Mouse (Mus musculus): ENCODE measurements at regions not wholly inside any gene's neighbourhood (a gene's known extent, or its start where the extent isn't known, plus 50 kb on each side); places are given as distances from the start of the nearest gene placed in this dataset.
A peak's percentile ranks its signal among the peaks of the same experiment; 100 is the strongest.

- Histone ChIP-seq H3K9ac (ENCODE audit: low read length) (no peak overlapping the region), H3K9me3 (ENCODE audit: control insufficient read depth, low read length) (no peaks in the 10 kb centered on the region), H3K4me1 (ENCODE audit: control insufficient read depth, insufficient read depth, low read length) (no peaks in the 10 kb centered on the region), H3K27me3 (ENCODE audit: control insufficient read depth, insufficient read depth, low read length) (no peaks in the 10 kb centered on the region), H3K4me2 (ENCODE audit: low read depth, severe bottlenecking) (no peak overlapping the region), H3K4me3 (ENCODE audit: low read depth, low read length) (no peak overlapping the region), H3K36me3 (ENCODE audit: control insufficient read depth, insufficient read depth, low read length) (no peaks in the 10 kb centered on the region), H3K27ac (replicated peaks; ENCODE audit: low read depth, low read length) (no peak overlapping the region)
- DNase-seq (ENCODE audit: low spot score), result no peak
- WGBS, result 17% methylated on average over 5 of the region's 5 CpGs
- peak; percentile 76; the same call in 1 of the 2 replicates for ATAC-seq (ENCODE audit: insufficient number of reproducible peaks, low FRiP score, low TSS enrichment, low read depth)
These were observed 183.8 kb upstream of the Sstr1 start for GRCm38 (mm10) chr12:58027796-58028195.

- Histone ChIP-seq H3K4me3 (ENCODE audit: low read depth, low read length) (no peak overlapping the region), H3K27ac (replicated peaks; ENCODE audit: low read depth, low read length) (no peak overlapping the region), H3K9ac (ENCODE audit: low read length) (no peak overlapping the region), H3K4me2 (ENCODE audit: low read depth, severe bottlenecking) (no peak overlapping the region), H3K36me3 (ENCODE audit: control insufficient read depth, insufficient read depth, low read length) (no peaks in the 10 kb centered on the region), H3K9me3 (ENCODE audit: control insufficient read depth, low read length) (no peaks in the 10 kb centered on the region), H3K4me1 (ENCODE audit: control insufficient read depth, insufficient read depth, low read length) (no peaks in the 10 kb centered on the region), H3K27me3 (ENCODE audit: control insufficient read depth, insufficient read depth, low read length) (no peaks in the 10 kb centered on the region)
- no peak for ATAC-seq (ENCODE audit: insufficient number of reproducible peaks, low FRiP score, low TSS enrichment, low read depth)
- WGBS, result 65% methylated on average over 8 of the region's 8 CpGs
- DNase-seq (ENCODE audit: low spot score), result no peak
These were observed 155.2 kb upstream of the Sstr1 start for GRCm38 (mm10) chr12:58056368-58056860.

GRCm38 (mm10) chr12:58067318-58068223 lies 144.0 kb upstream of the Sstr1 start:
- Histone ChIP-seq H3K4me3 (ENCODE audit: low read depth, low read length) (no peak overlapping the region), H3K27me3 (ENCODE audit: control insufficient read depth, insufficient read depth, low read length) (no peaks in the 10 kb centered on the region), H3K4me2 (ENCODE audit: low read depth, severe bottlenecking) (no peak overlapping the region), H3K9ac (ENCODE audit: low read length) (no peak overlapping the region), H3K9me3 (ENCODE audit: control insufficient read depth, low read length) (no peaks in the 10 kb centered on the region), H3K27ac (replicated peaks; ENCODE audit: low read depth, low read length) (no peak overlapping the region; the same call in 1 of the 2 replicates), H3K36me3 (ENCODE audit: control insufficient read depth, insufficient read depth, low read length) (no peaks in the 10 kb centered on the region), H3K4me1 (ENCODE audit: control insufficient read depth, insufficient read depth, low read length) (peaks cover 11% of the 10 kb centered on the region; the same call in 1 of the 2 replicates)
- 31% methylated on average over 9 of the region's 9 CpGs for WGBS
- peak; percentile 49 for DNase-seq (ENCODE audit: low spot score)
- ATAC-seq (ENCODE audit: insufficient number of reproducible peaks, low FRiP score, low TSS enrichment, low read depth), result peak; percentile 48

- no peak overlapping the region for H3K9ac ChIP-seq (ENCODE audit: low read length)
- DNase-seq (ENCODE audit: low spot score) (no peak), ATAC-seq (ENCODE audit: insufficient number of reproducible peaks, low FRiP score, low TSS enrichment, low read depth) (no peak)
- whole genome bisulfite sequencing, result 58% methylated on average over 1 of the region's 1 CpGs
- no peak overlapping the region for H3K27ac ChIP-seq (replicated peaks; ENCODE audit: low read depth, low read length)
- no peaks in the 10 kb centered on the region for H3K27me3 ChIP-seq (ENCODE audit: control insufficient read depth, insufficient read depth, low read length)
- H3K4me2 ChIP-seq (ENCODE audit: low read depth, severe bottlenecking), result no peak overlapping the region
- H3K4me3 ChIP-seq (ENCODE audit: low read depth, low read length), result no peak overlapping the region
- no peaks in the 10 kb centered on the region for H3K9me3 ChIP-seq (ENCODE audit: control insufficient read depth, low read length)
- no peaks in the 10 kb centered on the region for H3K36me3 ChIP-seq (ENCODE audit: control insufficient read depth, insufficient read depth, low read length)
- no peaks in the 10 kb centered on the region for H3K4me1 ChIP-seq (ENCODE audit: control insufficient read depth, insufficient read depth, low read length)
These were observed 124.3 kb upstream of the Sstr1 start for GRCm38 (mm10) chr12:58087311-58087710.

- H3K9me3 ChIP-seq (ENCODE audit: control insufficient read depth, low read length), result no peaks in the 10 kb centered on the region
- H3K4me1 ChIP-seq (ENCODE audit: control insufficient read depth, insufficient read depth, low read length), result no peaks in the 10 kb centered on the region
- H3K4me2 ChIP-seq (ENCODE audit: low read depth, severe bottlenecking), result no peak overlapping the region
- no peak overlapping the region for H3K9ac ChIP-seq (ENCODE audit: low read length)
- WGBS, result 96% methylated on average over 3 of the region's 3 CpGs
- H3K36me3 ChIP-seq (ENCODE audit: control insufficient read depth, insufficient read depth, low read length), result no peaks in the 10 kb centered on the region
- ATAC-seq (ENCODE audit: insufficient number of reproducible peaks, low FRiP score, low TSS enrichment, low read depth), result no peak
- no peaks in the 10 kb centered on the region for H3K27me3 ChIP-seq (ENCODE audit: control insufficient read depth, insufficient read depth, low read length)
- no peak for DNase-seq (ENCODE audit: low spot score)
- no peak overlapping the region for H3K27ac ChIP-seq (replicated peaks; ENCODE audit: low read depth, low read length)
- no peak overlapping the region for H3K4me3 ChIP-seq (ENCODE audit: low read depth, low read length)
These were observed 98.9 kb upstream of the Sstr1 start for GRCm38 (mm10) chr12:58112643-58113042.

GRCm38 (mm10) chr12:58139121-58139520 lies 72.5 kb upstream of the Sstr1 start:
- no peak for DNase-seq (ENCODE audit: low spot score)
- Histone ChIP-seq H3K36me3 (ENCODE audit: control insufficient read depth, insufficient read depth, low read length) (no peaks in the 10 kb centered on the region), H3K4me2 (ENCODE audit: low read depth, severe bottlenecking) (no peak overlapping the region), H3K9me3 (ENCODE audit: control insufficient read depth, low read length) (no peaks in the 10 kb centered on the region), H3K4me3 (ENCODE audit: low read depth, low read length) (no peak overlapping the region), H3K4me1 (ENCODE audit: control insufficient read depth, insufficient read depth, low read length) (no peaks in the 10 kb centered on the region), H3K27ac (replicated peaks; ENCODE audit: low read depth, low read length) (no peak overlapping the region), H3K27me3 (ENCODE audit: control insufficient read depth, insufficient read depth, low read length) (no peaks in the 10 kb centered on the region), H3K9ac (ENCODE audit: low read length) (no peak overlapping the region)
- ATAC-seq (ENCODE audit: insufficient number of reproducible peaks, low FRiP score, low TSS enrichment, low read depth), result no peak
- WGBS, result 93% methylated on average over 1 of the region's 1 CpGs

- ATAC-seq (ENCODE audit: insufficient number of reproducible peaks, low FRiP score, low TSS enrichment, low read depth) (no peak), DNase-seq (ENCODE audit: low spot score) (no peak)
- Histone ChIP-seq H3K9ac (ENCODE audit: low read length) (no peak overlapping the region), H3K9me3 (ENCODE audit: control insufficient read depth, low read length) (no peaks in the 10 kb centered on the region), H3K36me3 (ENCODE audit: control insufficient read depth, insufficient read depth, low read length) (no peaks in the 10 kb centered on the region), H3K27ac (replicated peaks; ENCODE audit: low read depth, low read length) (no peak overlapping the region), H3K4me3 (ENCODE audit: low read depth, low read length) (no peak overlapping the region), H3K4me1 (ENCODE audit: control insufficient read depth, insufficient read depth, low read length) (no peaks in the 10 kb centered on the region), H3K4me2 (ENCODE audit: low read depth, severe bottlenecking) (no peak overlapping the region), H3K27me3 (ENCODE audit: control insufficient read depth, insufficient read depth, low read length) (no peaks in the 10 kb centered on the region)
- 75% methylated on average over 2 of the region's 2 CpGs for WGBS
These were observed 59.7 kb upstream of the Sstr1 start for GRCm38 (mm10) chr12:58151883-58152282.

Measured in limb, embryonic 11.5 days (tissue).